Mouse (Mus musculus): Measurements from ENCODE around the gene Tescl. TPM values are rescaled to one million over a fixed set of nuclear protein-coding genes. Genes with fewer than 3 reads are reported as not detected.

Gene Tescl
- polyA plus RNA-seq, 1 experiment from 2014 or later, result 0.23 TPM

GRCm38 (mm10) chr7:24290106-24290693 is 43.5 kb downstream of the Tescl start:
- Histone ChIP-seq H3K4me2 (ENCODE audit: low read depth, low read length, severe bottlenecking) (no peak overlapping the region), H3K4me3 (ENCODE audit: low read depth, low read length) (no peak overlapping the region), H3K27me3 (ENCODE audit: control insufficient read depth, insufficient read depth, low read length) (no peaks in the 10 kb centered on the region), H3K4me1 (replicated peaks; ENCODE audit: control insufficient read depth, insufficient read depth, low read length) (no peaks in the 10 kb centered on the region), H3K9ac (ENCODE audit: low read length) (no peak overlapping the region), H3K36me3 (ENCODE audit: control insufficient read depth, insufficient read depth, low read length) (peaks cover 24% of the 10 kb centered on the region), H3K9me3 (ENCODE audit: control insufficient read depth, low read length) (no peaks in the 10 kb centered on the region), H3K27ac (ENCODE audit: low read depth, low read length) (no peak overlapping the region)
- ATAC-seq (replicated peaks; ENCODE audit: low FRiP score) (no peak), DNase-seq (ENCODE audit: low spot score) (no peak)
- 92% methylated on average over 4 of the region's 4 CpGs for WGBS

DNA sequence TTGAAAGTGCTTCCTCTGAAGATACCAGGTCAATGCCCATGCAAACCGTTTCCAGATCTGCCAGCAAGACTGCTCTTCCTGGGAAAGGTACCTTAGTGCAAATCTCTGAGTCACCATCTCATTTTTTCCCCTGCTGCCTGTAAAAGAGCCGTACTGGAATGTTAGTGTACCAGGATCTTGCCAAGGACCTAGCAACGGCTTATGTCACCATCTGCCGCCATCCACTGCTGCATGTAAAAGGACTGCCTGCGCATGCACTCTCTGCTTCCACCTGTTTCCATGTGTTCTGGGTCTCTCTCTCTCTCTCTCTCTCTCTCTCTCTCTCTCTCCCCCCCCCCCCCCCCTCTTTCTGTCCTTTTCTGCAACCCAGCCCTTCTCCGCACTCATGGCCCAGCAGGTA is 45.2 kb downstream of the Tescl start:
- no peaks in the 10 kb centered on the region for H3K9me3 ChIP-seq (ENCODE audit: control insufficient read depth, low read length)
- H3K9ac ChIP-seq (ENCODE audit: low read length), result no peak overlapping the region
- DNase-seq (ENCODE audit: low spot score) (no peak), ATAC-seq (replicated peaks; ENCODE audit: low FRiP score) (no peak)
- H3K27me3 ChIP-seq (ENCODE audit: control insufficient read depth, insufficient read depth, low read length), result no peaks in the 10 kb centered on the region
- H3K4me2 ChIP-seq (ENCODE audit: low read depth, low read length, severe bottlenecking), result no peak overlapping the region
- H3K4me3 ChIP-seq (ENCODE audit: low read depth, low read length), result no peak overlapping the region
- WGBS, result 96% methylated on average over 6 of the region's 6 CpGs
- no peaks in the 10 kb centered on the region for H3K4me1 ChIP-seq (replicated peaks; ENCODE audit: control insufficient read depth, insufficient read depth, low read length)
- H3K36me3 ChIP-seq (ENCODE audit: control insufficient read depth, insufficient read depth, low read length), result peaks cover 24% of the 10 kb centered on the region
- no peak overlapping the region for H3K27ac ChIP-seq (ENCODE audit: low read depth, low read length)

DNA sequence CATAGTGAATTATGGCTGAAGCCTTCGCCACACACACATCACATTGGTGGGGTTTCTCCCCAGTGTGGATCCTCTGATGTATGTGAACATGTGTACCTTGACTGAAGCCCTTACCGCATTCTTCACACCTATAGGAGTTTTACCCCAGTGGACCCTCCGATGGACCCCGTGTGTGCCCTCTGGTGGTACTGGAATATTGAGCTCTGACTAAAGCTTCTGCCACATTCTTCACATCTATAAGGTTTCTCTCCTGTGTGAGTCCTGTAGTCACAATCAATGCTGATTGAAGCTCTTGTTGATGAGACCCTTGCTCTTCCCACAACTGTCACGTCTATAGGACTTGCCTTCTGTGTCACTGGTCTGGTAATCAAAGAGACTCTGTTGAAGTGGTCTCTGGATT is 46.1 kb downstream of the Tescl start:
- Histone ChIP-seq H3K4me1 (replicated peaks; ENCODE audit: control insufficient read depth, insufficient read depth, low read length) (no peaks in the 10 kb centered on the region), H3K27ac (ENCODE audit: low read depth, low read length) (no peak overlapping the region), H3K4me2 (ENCODE audit: low read depth, low read length, severe bottlenecking) (no peak overlapping the region), H3K9ac (ENCODE audit: low read length) (no peak overlapping the region), H3K9me3 (ENCODE audit: control insufficient read depth, low read length) (no peaks in the 10 kb centered on the region), H3K36me3 (ENCODE audit: control insufficient read depth, insufficient read depth, low read length) (peaks cover 24% of the 10 kb centered on the region), H3K4me3 (ENCODE audit: low read depth, low read length) (no peak overlapping the region), H3K27me3 (ENCODE audit: control insufficient read depth, insufficient read depth, low read length) (no peaks in the 10 kb centered on the region)
- 87% methylated on average over 5 of the region's 5 CpGs for WGBS
- DNase-seq (ENCODE audit: low spot score), result no peak
- ATAC-seq (replicated peaks; ENCODE audit: low FRiP score), result no peak

DNA sequence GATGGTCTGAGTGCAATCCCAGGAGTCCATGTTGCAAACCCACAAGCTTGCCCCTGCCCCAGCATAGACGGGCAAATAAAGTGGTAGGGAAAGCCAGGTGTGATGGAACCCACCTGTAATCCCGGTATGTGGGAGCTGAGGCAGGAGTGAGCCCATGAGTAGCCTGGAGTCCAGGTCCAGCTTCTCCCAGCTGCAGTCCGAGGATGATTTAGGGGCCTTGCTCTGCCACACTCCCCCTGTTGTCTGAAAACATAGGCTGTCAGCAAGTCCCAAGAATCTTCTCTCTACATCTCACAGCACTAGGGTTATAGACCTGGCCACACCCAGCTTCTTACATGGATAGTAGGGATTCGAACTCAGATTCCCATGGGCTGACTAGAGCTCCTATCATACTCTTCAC is 46.8 kb downstream of the Tescl start:
- H3K9ac ChIP-seq (ENCODE audit: low read length), result no peak overlapping the region
- no peak overlapping the region for H3K27ac ChIP-seq (ENCODE audit: low read depth, low read length)
- H3K4me2 ChIP-seq (ENCODE audit: low read depth, low read length, severe bottlenecking), result no peak overlapping the region
- peaks cover 16% of the 10 kb centered on the region for H3K36me3 ChIP-seq (ENCODE audit: control insufficient read depth, insufficient read depth, low read length)
- WGBS, result 81% methylated on average over 4 of the region's 4 CpGs
- ATAC-seq (replicated peaks; ENCODE audit: low FRiP score) (no peak), DNase-seq (ENCODE audit: low spot score) (no peak)
- H3K4me3 ChIP-seq (ENCODE audit: low read depth, low read length), result no peak overlapping the region
- no peaks in the 10 kb centered on the region for H3K9me3 ChIP-seq (ENCODE audit: control insufficient read depth, low read length)
- H3K27me3 ChIP-seq (ENCODE audit: control insufficient read depth, insufficient read depth, low read length), result no peaks in the 10 kb centered on the region
- H3K4me1 ChIP-seq (replicated peaks; ENCODE audit: control insufficient read depth, insufficient read depth, low read length), result no peaks in the 10 kb centered on the region

GRCm38 (mm10) chr7:24286090-24286489 is 47.6 kb downstream of the Tescl start:
- Histone ChIP-seq H3K27ac (ENCODE audit: low read depth, low read length) (no peak overlapping the region), H3K27me3 (ENCODE audit: control insufficient read depth, insufficient read depth, low read length) (no peaks in the 10 kb centered on the region), H3K9me3 (ENCODE audit: control insufficient read depth, low read length) (no peaks in the 10 kb centered on the region), H3K4me2 (ENCODE audit: low read depth, low read length, severe bottlenecking) (no peak overlapping the region), H3K9ac (ENCODE audit: low read length) (no peak overlapping the region), H3K4me3 (ENCODE audit: low read depth, low read length) (no peak overlapping the region), H3K36me3 (ENCODE audit: control insufficient read depth, insufficient read depth, low read length) (peaks cover 8% of the 10 kb centered on the region; the same call in 1 of the 2 replicates), H3K4me1 (replicated peaks; ENCODE audit: control insufficient read depth, insufficient read depth, low read length) (no peaks in the 10 kb centered on the region)
- 49% methylated on average over 4 of the region's 4 CpGs for WGBS
- ATAC-seq (replicated peaks; ENCODE audit: low FRiP score) (no peak), DNase-seq (ENCODE audit: low spot score) (no peak)

Small RNA genes lying within 50 kb of the gene (microRNA-seq; reads per million reads assigned to microRNA genes)
- gene Gm27592 (ENCODE audit: insufficient number of aligned reads), result not detected

Other genes with a start within 250 kb of the Tescl start
- gene Zfp112, start 221.6 kb downstream of the Tescl start, polyA plus RNA-seq (2014; fragmentation: Nextera tagmentation; extraction: Ambion mirVana), result 5.1 and 6.3 TPM in 2 replicates
- gene Zfp235, start 199.8 kb downstream of the Tescl start, polyA plus RNA-seq (2014; fragmentation: Nextera tagmentation; extraction: Ambion mirVana), result 17.4 and 17.6 TPM in 2 replicates
- gene Zfp114, start 158.9 kb downstream of the Tescl start, polyA plus RNA-seq (2014; fragmentation: Nextera tagmentation; extraction: Ambion mirVana), result 6.2 and 6.7 TPM in 2 replicates
- gene Zfp111, start 122.5 kb downstream of the Tescl start, polyA plus RNA-seq (2014; fragmentation: Nextera tagmentation; extraction: Ambion mirVana), result 9.6 and 12.3 TPM in 2 replicates
- gene Zfp109, start 96.4 kb downstream of the Tescl start, polyA plus RNA-seq (2014; fragmentation: Nextera tagmentation; extraction: Ambion mirVana), result 5.0 and 5.7 TPM in 2 replicates
- 2.6 and 3.0 TPM in 2 replicates for gene Zfp108, start 79.1 kb downstream of the Tescl start, polyA plus RNA-seq (2014; fragmentation: Nextera tagmentation; extraction: Ambion mirVana)
- 7.4 and 9.0 TPM in 2 replicates for gene Zfp93, start 63.5 kb downstream of the Tescl start, polyA plus RNA-seq (2014; fragmentation: Nextera tagmentation; extraction: Ambion mirVana)
- gene Zfp61, start 32.7 kb downstream of the Tescl start, polyA plus RNA-seq (2014; fragmentation: Nextera tagmentation; extraction: Ambion mirVana), result 43.4 and 48.7 TPM in 2 replicates
- 15.2 and 15.9 TPM in 2 replicates for gene Zfp94, start 17.3 kb downstream of the Tescl start, polyA plus RNA-seq (2014; fragmentation: Nextera tagmentation; extraction: Ambion mirVana)
- gene Lypd5, start 15.3 kb upstream of the Tescl start, polyA plus RNA-seq (2014; fragmentation: Nextera tagmentation; extraction: Ambion mirVana), result not detected in 2 replicates
- gene Kcnn4, start 36.3 kb upstream of the Tescl start, polyA plus RNA-seq (2014; fragmentation: Nextera tagmentation; extraction: Ambion mirVana), result 3.5 and 4.1 TPM in 2 replicates
- gene Smg9, start 65.7 kb upstream of the Tescl start, polyA plus RNA-seq (2014; fragmentation: Nextera tagmentation; extraction: Ambion mirVana), result 29.6 and 29.8 TPM in 2 replicates
- not detected in 2 replicates for gene Irgc1, start 118.4 kb upstream of the Tescl start, polyA plus RNA-seq (2014; fragmentation: Nextera tagmentation; extraction: Ambion mirVana)
- 1.1 and 1.2 TPM in 2 replicates for gene Plaur, start 128.5 kb upstream of the Tescl start, polyA plus RNA-seq (2014; fragmentation: Nextera tagmentation; extraction: Ambion mirVana)
- 7.1 and 8.9 TPM in 2 replicates for gene Cadm4, start 148.1 kb upstream of the Tescl start, polyA plus RNA-seq (2014; fragmentation: Nextera tagmentation; extraction: Ambion mirVana)
- gene Zfp428, start 173.1 kb upstream of the Tescl start, polyA plus RNA-seq (2014; fragmentation: Nextera tagmentation; extraction: Ambion mirVana), result 109 and 114 TPM in 2 replicates
- gene AC161166.1, start 178.5 kb upstream of the Tescl start, polyA plus RNA-seq (2014; fragmentation: Nextera tagmentation; extraction: Ambion mirVana), result 0.96 and 1.3 TPM in 2 replicates
- gene Irgq, start 196.8 kb upstream of the Tescl start, polyA plus RNA-seq (2014; fragmentation: Nextera tagmentation; extraction: Ambion mirVana), result 16.1 and 16.4 TPM in 2 replicates
- not detected in 2 replicates for gene Pinlyp, start 212.2 kb upstream of the Tescl start, polyA plus RNA-seq (2014; fragmentation: Nextera tagmentation; extraction: Ambion mirVana)
- gene Xrcc1, start 212.4 kb upstream of the Tescl start, polyA plus RNA-seq (2014; fragmentation: Nextera tagmentation; extraction: Ambion mirVana), result 140 and 150 TPM in 2 replicates

All from forebrain, embryonic 11.5 days (tissue).